Mouse (Mus musculus): Measurements from ENCODE around the gene Adgrv1. TPM values are rescaled to one million over a fixed set of nuclear protein-coding genes. Genes with fewer than 3 reads are reported as not detected.
"Not testable (repeated sequence)": the region's sequence is repeated elsewhere in the genome, so short reads cannot be mapped to it uniquely, and the experiment has no call there.

The Adgrv1 gene
- polyA plus RNA-seq, 1 experiment from 2014 or later, result 14.7 TPM

GRCm38 (mm10) chr13:81278669-81279350, 354.1 kb downstream of the Adgrv1 start:
- Histone ChIP-seq H3K4me1 (ENCODE audit: control insufficient read depth, insufficient read depth, low read length) (no peaks in the 10 kb centered on the region), H3K4me3 (ENCODE audit: low read depth, low read length) (no peak overlapping the region), H3K27ac (ENCODE audit: low read depth, low read length) (no peak overlapping the region), H3K4me2 (ENCODE audit: low read length) (no peak overlapping the region), H3K27me3 (replicated peaks; ENCODE audit: control insufficient read depth, insufficient read depth, low read length) (no peaks in the 10 kb centered on the region), H3K9ac (ENCODE audit: low read length) (no peak overlapping the region), H3K36me3 (ENCODE audit: control insufficient read depth, insufficient read depth, low read length) (0 out of 2 replicates have a peak, but pooled peaks cover 3% of the 10 kb centered on the region), H3K9me3 (replicated peaks; ENCODE audit: control insufficient read depth, low read length) (no peaks in the 10 kb centered on the region)
- ATAC-seq, result no peak
- 80% methylated on average over 2 of the region's 2 CpGs for WGBS
- DNase-seq (ENCODE audit: low spot score), result no peak

GRCm38 (mm10) chr13:81273837-81274236, 359.1 kb downstream of the Adgrv1 start:
- Histone ChIP-seq H3K27ac (ENCODE audit: low read depth, low read length) (no peak overlapping the region), H3K4me2 (ENCODE audit: low read length) (no peak overlapping the region), H3K36me3 (ENCODE audit: control insufficient read depth, insufficient read depth, low read length) (no peaks in the 10 kb centered on the region), H3K4me3 (ENCODE audit: low read depth, low read length) (no peak overlapping the region), H3K9ac (ENCODE audit: low read length) (no peak overlapping the region), H3K9me3 (replicated peaks; ENCODE audit: control insufficient read depth, low read length) (no peaks in the 10 kb centered on the region), H3K27me3 (replicated peaks; ENCODE audit: control insufficient read depth, insufficient read depth, low read length) (no peaks in the 10 kb centered on the region), H3K4me1 (ENCODE audit: control insufficient read depth, insufficient read depth, low read length) (no peaks in the 10 kb centered on the region)
- WGBS, result 88% methylated on average over 1 of the region's 1 CpGs
- DNase-seq (ENCODE audit: low spot score) (no peak), ATAC-seq (no peak)

- no peak overlapping the region for H3K4me2 ChIP-seq (ENCODE audit: low read length)
- no peaks in the 10 kb centered on the region for H3K36me3 ChIP-seq (ENCODE audit: control insufficient read depth, insufficient read depth, low read length)
- no peak for ATAC-seq
These were observed 362.6 kb downstream of the Adgrv1 start for GRCm38 (mm10) chr13:81270396-81270795.

GRCm38 (mm10) chr13:81269056-81269455, 363.9 kb downstream of the Adgrv1 start:
- Histone ChIP-seq H3K27ac (ENCODE audit: low read depth, low read length) (no peak overlapping the region), H3K36me3 (ENCODE audit: control insufficient read depth, insufficient read depth, low read length) (no peaks in the 10 kb centered on the region)

More at GRCm38 (mm10) chr13:81270396-81270795, 362.6 kb downstream of the Adgrv1 start:
- WGBS, result 65% methylated on average over 6 of the region's 6 CpGs
- no peak overlapping the region for H3K27ac ChIP-seq (ENCODE audit: low read depth, low read length)
- no peaks in the 10 kb centered on the region for H3K9me3 ChIP-seq (replicated peaks; ENCODE audit: control insufficient read depth, low read length)
- H3K4me1 ChIP-seq (ENCODE audit: control insufficient read depth, insufficient read depth, low read length), result no peaks in the 10 kb centered on the region
- no peak overlapping the region for H3K4me3 ChIP-seq (ENCODE audit: low read depth, low read length)
- no peaks in the 10 kb centered on the region for H3K27me3 ChIP-seq (replicated peaks; ENCODE audit: control insufficient read depth, insufficient read depth, low read length)
- DNase-seq (ENCODE audit: low spot score), result no peak
- no peak overlapping the region for H3K9ac ChIP-seq (ENCODE audit: low read length)

GRCm38 (mm10) chr13:81267489-81267888, 365.5 kb downstream of the Adgrv1 start:
- H3K27ac ChIP-seq (ENCODE audit: low read depth, low read length); H3K4me3 ChIP-seq (ENCODE audit: low read depth, low read length); H3K4me2 ChIP-seq (ENCODE audit: low read length); H3K27me3 ChIP-seq (replicated peaks; ENCODE audit: control insufficient read depth, insufficient read depth, low read length); H3K9ac ChIP-seq (ENCODE audit: low read length); H3K4me1 ChIP-seq (ENCODE audit: control insufficient read depth, insufficient read depth, low read length); H3K36me3 ChIP-seq (ENCODE audit: control insufficient read depth, insufficient read depth, low read length); DNase-seq (ENCODE audit: low spot score); H3K9me3 ChIP-seq (replicated peaks; ENCODE audit: control insufficient read depth, low read length); ATAC-seq: not testable (repeated sequence)
- WGBS, result 72% methylated on average over 4 of the region's 4 CpGs

More at GRCm38 (mm10) chr13:81269056-81269455, 363.9 kb downstream of the Adgrv1 start:
- Histone ChIP-seq H3K4me2 (ENCODE audit: low read length) (no peak overlapping the region), H3K27me3 (replicated peaks; ENCODE audit: control insufficient read depth, insufficient read depth, low read length) (no peaks in the 10 kb centered on the region), H3K4me1 (ENCODE audit: control insufficient read depth, insufficient read depth, low read length) (no peaks in the 10 kb centered on the region), H3K9me3 (replicated peaks; ENCODE audit: control insufficient read depth, low read length) (no peaks in the 10 kb centered on the region), H3K4me3 (ENCODE audit: low read depth, low read length) (no peak overlapping the region), H3K9ac (ENCODE audit: low read length) (no peak overlapping the region)
- DNase-seq (ENCODE audit: low spot score), result no peak
- no peak for ATAC-seq
- 80% methylated on average over 6 of the region's 6 CpGs for WGBS

GRCm38 (mm10) chr13:81264465-81264864, 368.5 kb downstream of the Adgrv1 start:
- H3K36me3 ChIP-seq (ENCODE audit: control insufficient read depth, insufficient read depth, low read length), result no peaks in the 10 kb centered on the region
- H3K4me2 ChIP-seq (ENCODE audit: low read length), result no peak overlapping the region
- H3K4me1 ChIP-seq (ENCODE audit: control insufficient read depth, insufficient read depth, low read length), result no peaks in the 10 kb centered on the region
- WGBS, result 85% methylated on average over 1 of the region's 1 CpGs
- DNase-seq (ENCODE audit: low spot score) (no peak), ATAC-seq (no peak)
- H3K9ac ChIP-seq (ENCODE audit: low read length), result no peak overlapping the region
- H3K27me3 ChIP-seq (replicated peaks; ENCODE audit: control insufficient read depth, insufficient read depth, low read length), result no peaks in the 10 kb centered on the region
- no peaks in the 10 kb centered on the region for H3K9me3 ChIP-seq (replicated peaks; ENCODE audit: control insufficient read depth, low read length)
- no peak overlapping the region for H3K4me3 ChIP-seq (ENCODE audit: low read depth, low read length)
- H3K27ac ChIP-seq (ENCODE audit: low read depth, low read length), result no peak overlapping the region

- Histone ChIP-seq H3K4me1 (ENCODE audit: control insufficient read depth, insufficient read depth, low read length) (no peaks in the 10 kb centered on the region), H3K27ac (ENCODE audit: low read depth, low read length) (no peak overlapping the region), H3K27me3 (replicated peaks; ENCODE audit: control insufficient read depth, insufficient read depth, low read length) (no peaks in the 10 kb centered on the region), H3K4me2 (ENCODE audit: low read length) (no peak overlapping the region), H3K36me3 (ENCODE audit: control insufficient read depth, insufficient read depth, low read length) (no peaks in the 10 kb centered on the region), H3K4me3 (ENCODE audit: low read depth, low read length) (no peak overlapping the region), H3K9ac (ENCODE audit: low read length) (no peak overlapping the region), H3K9me3 (replicated peaks; ENCODE audit: control insufficient read depth, low read length) (no peaks in the 10 kb centered on the region)
- 89% methylated on average over 2 of the region's 2 CpGs for whole genome bisulfite sequencing
- DNase-seq (ENCODE audit: low spot score) (no peak), ATAC-seq (no peak)
These were observed 391.8 kb downstream of the Adgrv1 start for GRCm38 (mm10) chr13:81241181-81241580.

GRCm38 (mm10) chr13:81239836-81240235, 393.1 kb downstream of the Adgrv1 start:
- Histone ChIP-seq H3K4me2 (ENCODE audit: low read length) (no peak overlapping the region), H3K9me3 (replicated peaks; ENCODE audit: control insufficient read depth, low read length) (no peaks in the 10 kb centered on the region), H3K36me3 (ENCODE audit: control insufficient read depth, insufficient read depth, low read length) (no peaks in the 10 kb centered on the region), H3K27me3 (replicated peaks; ENCODE audit: control insufficient read depth, insufficient read depth, low read length) (no peaks in the 10 kb centered on the region), H3K4me1 (ENCODE audit: control insufficient read depth, insufficient read depth, low read length) (no peaks in the 10 kb centered on the region), H3K9ac (ENCODE audit: low read length) (no peak overlapping the region), H3K4me3 (ENCODE audit: low read depth, low read length) (no peak overlapping the region), H3K27ac (ENCODE audit: low read depth, low read length) (no peak overlapping the region)
- no peak for DNase-seq (ENCODE audit: low spot score)
- no peak for ATAC-seq
- 98% methylated on average over 10 of the region's 10 CpGs for WGBS

- Histone ChIP-seq H3K4me3 (ENCODE audit: low read depth, low read length) (no peak overlapping the region), H3K9me3 (replicated peaks; ENCODE audit: control insufficient read depth, low read length) (no peaks in the 10 kb centered on the region), H3K27me3 (replicated peaks; ENCODE audit: control insufficient read depth, insufficient read depth, low read length) (no peaks in the 10 kb centered on the region), H3K9ac (ENCODE audit: low read length) (no peak overlapping the region), H3K4me2 (ENCODE audit: low read length) (no peak overlapping the region), H3K36me3 (ENCODE audit: control insufficient read depth, insufficient read depth, low read length) (no peaks in the 10 kb centered on the region), H3K4me1 (ENCODE audit: control insufficient read depth, insufficient read depth, low read length) (no peaks in the 10 kb centered on the region), H3K27ac (ENCODE audit: low read depth, low read length) (no peak overlapping the region)
- WGBS, result 91% methylated on average over 3 of the region's 3 CpGs
- DNase-seq (ENCODE audit: low spot score) (no peak), ATAC-seq (no peak)
These were observed 393.5 kb downstream of the Adgrv1 start for GRCm38 (mm10) chr13:81239427-81239826.

Data from forebrain, embryonic 14.5 days (tissue).